Mouse (Mus musculus): Measurements from ENCODE around the gene Neu1.
"Not testable (repeated sequence)": the region's sequence is repeated elsewhere in the genome, so short reads cannot be mapped to it uniquely, and the experiment has no call there.

DNA sequence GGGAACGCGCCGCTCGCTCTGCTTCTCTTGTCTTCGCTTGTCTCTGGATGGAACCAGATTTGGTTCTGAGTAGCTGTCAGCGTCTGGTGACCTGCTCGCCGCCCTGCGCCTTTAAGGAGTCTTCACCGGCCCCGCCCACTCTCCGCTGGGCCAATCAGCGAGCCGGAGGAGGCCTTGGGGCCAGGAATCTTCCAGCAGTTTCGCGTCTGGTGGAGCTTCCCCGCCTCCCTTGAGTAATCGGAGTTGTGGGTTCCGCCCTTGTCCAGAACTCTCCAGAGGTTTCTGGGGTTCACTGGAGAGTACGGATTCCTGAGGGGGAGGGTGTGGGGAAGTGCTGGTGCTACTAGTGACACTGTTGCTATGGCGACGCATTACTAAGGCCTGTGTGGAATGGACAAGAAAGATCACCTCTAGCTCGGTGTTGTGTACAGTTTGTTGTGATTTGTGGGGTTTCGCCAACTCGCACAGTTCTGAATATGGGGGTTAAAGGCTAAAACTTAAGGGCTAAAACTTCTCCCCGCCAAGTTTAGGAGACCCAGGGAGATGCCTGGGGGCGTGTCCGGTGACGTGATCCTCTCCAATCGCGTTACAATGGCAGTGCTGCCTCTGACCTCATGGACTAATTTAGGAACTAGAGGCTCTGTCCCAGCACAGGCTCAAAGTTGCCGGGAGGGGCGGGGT, 41.2 kb downstream of the Neu1 start, which contains the start of the genes Hspa1a and Hspa1l:
- not testable (repeated sequence) for TF ChIP-seq POLR2A (IDR thresholded peaks at IDR 0.05; ENCODE audit: control insufficient read depth, extremely low read depth, insufficient read depth, low read length, poor library complexity); CTCF (IDR thresholded peaks at IDR 0.05; ENCODE audit: borderline replicate concordance, control insufficient read depth, extremely low read depth, insufficient read depth, low read length, poor library complexity)

Measured in thymus, adult 2 months (tissue).